Mouse (Mus musculus) heart, postnatal 36 days (tissue): ENCODE data around the gene Vmn2r29. TPM values are rescaled to one million over a fixed set of nuclear protein-coding genes. Genes with fewer than 3 reads are reported as not detected.
"Not testable (repeated sequence)": the region's sequence is repeated elsewhere in the genome, so short reads cannot be mapped to it uniquely, and the experiment has no call there.

ENCODE experiments used
- DNase-seq, 2 experiments: peaks; one replicate each; pipeline ENCODE4 v3.0.0; 2021 to 2022
- intact Hi-C: fragments of 180-260 bp; cut with DNase I; formaldehyde crosslinking; loops from one replicate; pipeline ENCODE4 v1.15.1; 2025
- total RNA-seq, 2 experiments: library from RNA; stranded (reverse); gene quantifications; 2 replicates each; pipeline ENCODE4 v1.2.3; 2021

Gene Vmn2r29
- total RNA-seq = under 1 TPM; 0.11 to 0.17 TPM

DNA sequence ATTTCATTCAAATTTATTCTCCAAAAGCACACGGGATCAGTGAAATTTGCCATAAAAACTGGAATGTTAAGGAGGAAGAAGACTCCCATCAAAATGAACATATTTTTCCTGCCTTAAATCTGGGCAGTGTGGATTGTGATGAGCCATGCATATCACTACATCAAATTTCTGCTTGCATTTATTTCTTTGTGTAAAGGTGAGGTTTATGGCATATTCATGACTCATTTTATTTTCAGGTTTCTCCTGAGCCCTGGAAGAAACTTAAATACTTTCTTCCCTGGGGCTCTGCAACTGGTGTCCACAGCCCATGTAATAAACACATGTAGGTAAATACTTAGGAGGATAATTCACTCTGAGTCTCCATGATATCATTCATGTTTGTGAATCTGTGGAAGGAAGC, at the start of gene Vmn2r29:
Gene Vmn2r29 (minus strand): TSS at position 101 of the 400 bp plus-strand sequence.
- intact Hi-C loops, DNase-seq: not testable (repeated sequence)

DNA sequence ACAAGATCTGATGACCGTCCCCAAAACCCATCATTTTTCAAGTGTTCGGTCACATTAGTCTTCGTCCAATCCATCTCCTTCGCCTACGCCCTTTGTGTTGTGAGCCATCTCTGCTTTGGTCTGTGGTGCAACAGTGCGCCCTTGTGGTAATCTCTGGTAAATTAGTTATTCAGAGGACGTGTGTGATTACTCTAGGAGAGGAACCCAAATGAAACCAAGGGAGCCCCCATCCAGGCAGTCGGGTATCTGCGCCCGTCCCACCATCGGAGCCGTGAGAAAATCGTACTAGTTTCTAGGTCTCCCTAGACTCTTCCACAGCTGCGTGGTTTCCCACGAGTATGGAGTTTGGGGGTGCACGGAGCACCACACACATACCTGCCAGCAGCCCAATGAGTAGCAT, 48.5 kb upstream of the Vmn2r29 start:
- peak; percentile 43 to 49 for DNase-seq
- intact Hi-C loops = loop anchor here (5.0 kb wide), 1 partner anchor 173 kb away; the partner anchor contains the start of gene Zfp954

GRCm38 (mm10) chr7:7281383-7281782, 34.3 kb upstream of the Vmn2r29 start:
- no peak for DNase-seq
- intact Hi-C loops = loop anchor here (5.0 kb wide), 1 partner anchor 624 kb away; no protein-coding TSS in a partner anchor

GRCm38 (mm10) chr7:7277966-7278567, 30.9 kb upstream of the Vmn2r29 start, which contains the start of gene Gm45844:
TSS of gene Gm45844 (minus strand) at chr7:7278289.
- intact Hi-C loops = loop anchor here (2.0 to 10.0 kb wide), 5 partner anchors 21 to 916 kb away; partner anchors contain the start of genes Olfr1344, Zfp78 and Zfp954
- peak; percentile 90 to 91 for DNase-seq

DNA sequence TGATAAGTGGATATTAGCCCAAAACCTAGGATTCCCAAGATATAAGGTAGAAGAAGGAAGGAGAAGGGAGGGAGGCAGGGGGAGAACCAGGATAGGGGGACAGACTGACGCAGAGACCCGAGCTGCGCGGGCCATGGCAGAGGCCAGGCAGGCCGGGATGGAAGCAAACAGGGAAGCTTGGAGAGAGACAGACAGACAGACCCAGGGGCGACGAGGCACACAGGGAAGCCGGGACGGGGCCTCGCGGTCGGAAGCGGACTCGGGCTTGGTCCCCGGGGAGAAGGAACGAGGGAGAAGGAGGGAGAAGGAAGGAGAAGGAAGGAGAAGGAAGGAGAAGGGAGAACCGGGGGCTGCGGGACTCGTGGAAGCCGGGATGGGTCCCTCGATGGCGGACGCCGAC, 30.4 kb upstream of the Vmn2r29 start:
- intact Hi-C loops = loop anchor here (5.0 to 10.0 kb wide), 3 partner anchors 155 to 915 kb away; partner anchors contain the start of genes Olfr1344, Zfp78 and Zfp954
- DNase-seq = not testable (repeated sequence)

DNA sequence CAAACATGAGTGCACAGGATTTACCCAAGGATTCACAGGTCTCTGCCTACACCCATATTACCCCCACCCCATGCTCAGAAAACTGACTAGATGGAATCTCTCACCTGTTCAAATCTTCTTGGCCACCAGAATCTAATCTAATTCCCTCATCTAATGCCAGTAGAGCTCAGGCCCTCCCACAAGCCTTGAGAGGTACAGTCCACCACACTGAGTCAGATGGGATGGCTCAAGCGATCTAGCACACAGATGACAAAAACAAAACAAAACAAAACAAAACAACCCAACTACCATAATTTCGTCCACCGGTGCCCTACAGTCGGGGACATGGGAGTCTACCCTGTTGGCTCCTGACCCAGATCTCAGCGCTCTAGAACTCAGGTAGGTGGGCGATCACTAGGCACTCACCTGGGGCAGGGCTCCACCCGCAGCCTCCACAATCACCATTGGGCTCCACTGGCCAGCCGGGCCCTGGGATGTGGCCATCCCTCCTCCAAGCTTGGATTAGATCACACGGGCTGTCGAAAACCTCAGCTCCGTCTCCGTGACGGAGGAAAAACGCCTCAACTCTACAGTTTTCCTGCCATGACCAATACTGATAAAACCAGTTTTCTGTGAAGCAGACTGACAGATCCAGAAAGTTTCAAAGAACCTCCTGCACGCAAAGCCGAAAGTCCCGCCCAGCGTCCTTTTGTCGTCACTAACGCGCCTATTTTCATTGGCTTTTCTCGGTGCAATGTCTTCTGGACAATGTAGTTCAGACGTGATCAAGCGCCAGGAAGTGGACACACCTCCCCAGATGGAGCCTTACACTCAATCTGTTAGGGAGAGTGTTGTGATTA, 37.6 kb downstream of the Vmn2r29 start, which contains the start of gene Zfp772:
Gene Zfp772 (minus strand): TSS at position 686 of the 839 bp plus-strand sequence.
- peak; percentile 32 to 39 for DNase-seq
- intact Hi-C loops = not testable (repeated sequence)

GRCm38 (mm10) chr7:7188191-7188942, 58.8 kb downstream of the Vmn2r29 start:
- intact Hi-C loops = loop anchor here (5.0 kb wide), 1 partner anchor 251 kb away; no protein-coding TSS in a partner anchor
- peak; percentile 63 to 64 for DNase-seq

DNA sequence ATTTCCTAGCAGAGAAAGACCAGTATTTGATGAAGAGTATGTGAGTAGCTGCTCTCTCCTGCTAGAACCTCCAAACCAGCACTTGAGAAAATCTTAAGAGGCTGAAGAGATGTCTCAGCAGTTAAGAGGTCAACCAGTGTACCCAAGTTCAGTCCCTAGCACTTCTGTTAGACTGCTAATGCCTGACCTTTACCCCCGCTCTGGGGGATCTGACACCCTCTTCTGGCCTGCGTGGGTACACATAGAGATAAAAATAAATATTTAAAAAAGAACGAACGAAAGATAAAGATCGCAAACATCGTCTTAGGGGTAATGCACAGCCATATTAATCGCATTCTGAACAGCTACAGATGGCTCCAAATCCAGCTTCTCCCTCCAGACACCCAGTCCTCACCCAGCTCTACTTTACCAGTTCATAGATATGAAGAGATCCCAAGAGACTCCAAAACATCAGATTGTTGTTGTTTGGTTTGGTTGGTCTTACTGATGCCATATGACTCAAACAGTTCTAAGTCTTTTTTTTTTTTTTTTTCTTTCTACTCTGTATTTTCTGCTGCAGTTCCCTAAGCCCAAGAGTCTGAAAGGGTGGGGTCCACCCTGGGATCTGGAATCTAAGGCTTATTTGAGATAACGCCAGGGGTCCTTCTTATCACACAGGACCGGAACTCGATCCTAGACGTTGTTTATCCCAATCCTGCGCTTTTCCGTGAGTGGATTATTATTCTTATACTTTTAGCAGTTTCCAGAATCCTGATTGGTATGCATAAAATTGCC, 59.5 kb downstream of the Vmn2r29 start:
- no peak for DNase-seq
- intact Hi-C loops = loop anchor here (2.0 to 5.0 kb wide), 2 partner anchors 65 to 250 kb away; no protein-coding TSS in a partner anchor

- intact Hi-C loops = loop anchor here (2.0 to 5.0 kb wide), 2 partner anchors 63 to 249 kb away; no protein-coding TSS in a partner anchor
- DNase-seq = no peak
These were observed 61.2 kb downstream of the Vmn2r29 start for GRCm38 (mm10) chr7:7185897-7186296.

Other genes with a start within 250 kb of the Vmn2r29 start
- gene Zfp954, start 125.8 kb downstream of the Vmn2r29 start, total RNA-seq = 1 to 10 TPM; 3.0 to 4.2 TPM
- gene Zfp773, start 110.6 kb downstream of the Vmn2r29 start, total RNA-seq = under 1 TPM; 0.19 to 0.22 TPM
- 1 to 10 TPM; 2.0 TPM for gene Zfp418, start 76.0 kb downstream of the Vmn2r29 start, total RNA-seq
- 1 to 10 TPM; 1.0 to 1.7 TPM for gene Zfp772, start 37.3 kb downstream of the Vmn2r29 start, total RNA-seq
- gene Gm45844, start 31.0 kb upstream of the Vmn2r29 start, total RNA-seq = under 1 TPM; 0.51 to 0.78 TPM
- gene Clcn4, start 53.5 kb upstream of the Vmn2r29 start, total RNA-seq = 10 to 100 TPM; 50.2 to 53.1 TPM
- gene Vmn2r30, start 90.3 kb upstream of the Vmn2r29 start, total RNA-seq = not detected
- gene Gm45783, start 127.2 kb upstream of the Vmn2r29 start, total RNA-seq = not detected
- gene Vmn2r31, start 152.4 kb upstream of the Vmn2r29 start, total RNA-seq = not detected
- not detected for gene Vmn2r32, start 232.7 kb upstream of the Vmn2r29 start, total RNA-seq